Mouse (Mus musculus) heart, adult 2 months (tissue): ENCODE data around the gene Foxp1.

Experiments
- CTCF ChIP-seq: fragments of 200-600 bp; IDR thresholded peaks from 2 replicates; pipeline ENCODE4 v1.8.1; 2022; ENCODE audit warnings: antibody characterized with exemption, mild to moderate bottlenecking, moderate library complexity
- POLR2A ChIP-seq: fragments of 200-500 bp; IDR thresholded peaks from 2 replicates; pipeline ENCODE4 v1.6.1; 2011; ENCODE audit warnings: mild to moderate bottlenecking, low read depth, low read length, control low read depth; ENCODE audit not compliant: insufficient read depth

- TF ChIP-seq CTCF (no peak), POLR2A (no peak)
Observed at GRCm38 (mm10) chr6:98955706-98956105, 566.8 kb downstream of the Foxp1 start.
